Mouse (Mus musculus) small intestine, adult 2 months (tissue): ENCODE results near the gene Rabgap1. TPM values are rescaled to one million over a fixed set of nuclear protein-coding genes. Genes with fewer than 3 reads are reported as not detected.

ENCODE experiments used
- H3K27ac ChIP-seq: fragments of 200-500 bp; 2 replicates; pipeline ENCODE4 v1.5.1; 2012; ENCODE audit warnings: low read depth, low read length, control low read depth, inconsistent platforms; ENCODE audit not compliant: insufficient read depth
- H3K27me3 ChIP-seq: fragments of 200-500 bp; 2 replicates; pipeline ENCODE4 v1.6.1; 2012; ENCODE audit warnings: mild to moderate bottlenecking, moderate library complexity, low read length, inconsistent platforms; ENCODE audit not compliant: control insufficient read depth, insufficient read depth
- H3K36me3 ChIP-seq: fragments of 200-500 bp; 2 replicates; pipeline ENCODE4 v1.6.1; 2012; ENCODE audit warnings: mild to moderate bottlenecking, low read length, control low read depth, inconsistent platforms; ENCODE audit not compliant: control insufficient read depth, insufficient read depth
- H3K4me1 ChIP-seq: fragments of 200-500 bp; 2 replicates; pipeline ENCODE4 v1.6.1; 2012; ENCODE audit warnings: low read length, inconsistent platforms, mixed read lengths; ENCODE audit not compliant: control insufficient read depth, insufficient read depth, insufficient read length
- H3K4me3 ChIP-seq: fragments of 200-500 bp; 2 replicates; pipeline ENCODE4 v1.5.1; 2012; ENCODE audit warnings: low read depth, mild to moderate bottlenecking, control low read depth, inconsistent platforms, low read length, moderate library complexity
- CTCF ChIP-seq: fragments of 200-500 bp; IDR thresholded peaks from 2 replicates; pipeline ENCODE4 v1.5.1; 2012; ENCODE audit warnings: low read depth, mild to moderate bottlenecking, control low read depth, inconsistent platforms, low read length, moderate library complexity, mixed read lengths; ENCODE audit not compliant: insufficient replicate concordance, insufficient read length; ENCODE audit errors: extremely low read depth
- POLR2A ChIP-seq: fragments of 200-500 bp; IDR thresholded peaks from 2 replicates; pipeline ENCODE4 v1.6.1; 2012; ENCODE audit warnings: low read depth, mild to moderate bottlenecking, control low read depth, inconsistent platforms, low read length, moderate library complexity
- WGBS: fragments of 180-500 bp; shearing (Covaris S2); methylation state at CpG from one replicate; pipeline ENCODE4 v1.1.7; 2018; 5-methylcytosine and 5-hydroxymethylcytosine counted together
- polyA plus RNA-seq: library from polyadenylated mRNA; depleted of rRNA; stranded (reverse); fragments of >200 nt; gene quantifications from 2 replicates; pipeline ENCODE4 v1.2.3, GENCODE M21; 2012

The Rabgap1 gene
- polyA plus RNA-seq, 1 experiment: 2.4 TPM

GRCm38 (mm10) chr2:37431609-37432008, 11.5 kb upstream of the Rabgap1 start:
- WGBS: 20% methylated on average over 7 of the region's 7 CpGs
- Histone ChIP-seq H3K36me3 (peaks cover 18% of the 10 kb centered on the region), H3K27ac (peak overlapping the region; percentile 81), H3K4me3 (peak overlapping the region; percentile 30; the same call in 1 of the 2 replicates), H3K27me3 (no peaks in the 10 kb centered on the region), H3K4me1 (peaks cover 2% of the 10 kb centered on the region; the same call in 1 of the 2 replicates)
- no peak for TF ChIP-seq CTCF
- TF ChIP-seq POLR2A: no peak

DNA sequence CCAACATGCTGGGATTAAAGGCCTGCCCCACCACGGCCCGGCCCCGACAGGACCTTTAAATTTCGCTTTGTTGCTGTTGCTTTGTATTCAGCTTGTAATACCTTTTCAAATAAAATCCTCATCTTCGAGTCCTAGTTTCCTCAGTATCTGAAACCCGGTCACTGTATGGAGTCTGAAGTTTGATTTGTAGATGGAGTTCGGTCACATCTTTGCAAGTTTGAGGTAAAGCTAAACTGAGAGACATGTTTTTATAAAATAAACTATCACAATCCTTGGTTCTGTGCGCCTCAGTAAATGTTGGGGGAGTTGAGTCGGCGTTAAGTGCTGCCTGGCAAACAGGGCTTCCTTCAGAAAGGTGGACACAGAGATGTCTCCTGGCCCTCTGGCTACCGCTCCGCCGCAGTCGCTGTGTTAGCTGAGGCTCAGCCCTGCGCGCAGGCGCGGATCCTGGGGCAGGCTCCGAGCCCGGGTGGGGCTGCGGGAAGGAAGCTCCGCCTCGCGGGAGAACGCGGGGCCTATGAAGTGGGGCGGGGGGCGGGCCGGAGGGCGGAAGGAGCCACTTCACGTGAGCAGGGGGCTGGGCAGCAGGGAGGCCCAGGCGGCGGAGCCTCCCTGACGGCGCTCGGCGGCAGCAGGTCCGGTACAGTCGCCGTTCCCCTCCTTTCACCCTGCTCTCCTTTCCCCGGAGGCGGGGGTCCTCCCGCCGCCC, 8.7 kb downstream of the Rabgap1 start:
- Histone ChIP-seq H3K27ac (peak overlapping the region; percentile 38), H3K4me1 (peaks cover 2% of the 10 kb centered on the region; the same call in 1 of the 2 replicates), H3K4me3 (peak overlapping the region; percentile 96), H3K36me3 (no peaks in the 10 kb centered on the region), H3K27me3 (no peaks in the 10 kb centered on the region)
- TF ChIP-seq POLR2A (peak; percentile 83; the same call in 1 of the 2 replicates), CTCF (no peak)
- 5% methylated on average over 44 of the region's 44 CpGs for WGBS

- Histone ChIP-seq H3K27ac (no peak overlapping the region), H3K36me3 (no peaks in the 10 kb centered on the region), H3K4me3 (peak overlapping the region; percentile 96), H3K4me1 (peaks cover 2% of the 10 kb centered on the region; the same call in 1 of the 2 replicates), H3K27me3 (no peaks in the 10 kb centered on the region)
- WGBS: 0% methylated on average over 23 of the region's 24 CpGs
- TF ChIP-seq CTCF (no peak), POLR2A (no peak)
Observed at GRCm38 (mm10) chr2:37452376-37452760, 9.3 kb downstream of the Rabgap1 start.

DNA sequence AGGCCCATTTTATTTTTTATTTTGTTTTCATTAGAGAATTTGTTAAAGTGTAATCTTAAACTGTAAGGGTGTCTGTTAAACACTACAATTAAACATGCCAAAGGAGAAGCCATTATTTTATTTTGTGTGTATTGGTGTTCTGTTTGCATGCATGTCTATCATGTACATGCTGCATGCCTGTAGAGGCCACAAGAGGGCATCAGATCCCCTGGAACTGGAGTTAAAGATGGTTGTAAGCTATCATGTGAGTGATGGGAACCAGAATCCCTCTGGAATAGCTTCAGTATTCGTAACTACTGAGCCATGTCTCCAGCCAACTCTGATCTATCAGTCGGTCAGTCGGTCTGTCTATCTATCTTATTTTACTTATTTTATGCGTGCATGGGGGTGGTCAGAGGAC, 17.6 kb downstream of the Rabgap1 start:
- Histone ChIP-seq H3K27ac (no peak overlapping the region), H3K4me1 (no peaks in the 10 kb centered on the region), H3K27me3 (no peaks in the 10 kb centered on the region), H3K36me3 (no peaks in the 10 kb centered on the region), H3K4me3 (no peak overlapping the region)
- TF ChIP-seq CTCF (no peak), POLR2A (no peak)
- WGBS: 97% methylated on average over 4 of the region's 4 CpGs

DNA sequence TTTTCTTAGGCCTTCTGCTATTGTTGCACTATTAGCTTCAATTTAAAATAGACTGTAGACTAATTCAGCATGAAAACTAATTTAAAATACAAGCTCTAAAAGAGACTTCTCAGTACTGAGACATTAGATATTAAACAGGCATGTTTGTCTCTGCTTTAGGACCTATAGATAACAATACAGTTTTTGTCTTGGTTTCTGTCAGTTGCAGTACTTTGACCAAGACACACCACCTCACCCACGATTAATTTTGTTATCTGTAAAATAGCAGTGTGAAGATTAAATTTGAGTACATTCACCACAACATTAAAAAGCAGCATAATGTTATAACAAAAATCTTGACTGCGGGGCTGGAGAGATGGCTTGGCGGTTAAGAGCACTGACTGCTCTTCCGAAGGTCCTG, 23.2 kb downstream of the Rabgap1 start:
- H3K36me3 ChIP-seq: peaks cover 8% of the 10 kb centered on the region
- H3K27ac ChIP-seq: no peak overlapping the region
- H3K27me3 ChIP-seq: no peaks in the 10 kb centered on the region
- H3K4me1 ChIP-seq: no peaks in the 10 kb centered on the region
- TF ChIP-seq POLR2A (no peak), CTCF (no peak)
- 46% methylated on average over 4 of the region's 4 CpGs for WGBS
- no peak overlapping the region for H3K4me3 ChIP-seq

DNA sequence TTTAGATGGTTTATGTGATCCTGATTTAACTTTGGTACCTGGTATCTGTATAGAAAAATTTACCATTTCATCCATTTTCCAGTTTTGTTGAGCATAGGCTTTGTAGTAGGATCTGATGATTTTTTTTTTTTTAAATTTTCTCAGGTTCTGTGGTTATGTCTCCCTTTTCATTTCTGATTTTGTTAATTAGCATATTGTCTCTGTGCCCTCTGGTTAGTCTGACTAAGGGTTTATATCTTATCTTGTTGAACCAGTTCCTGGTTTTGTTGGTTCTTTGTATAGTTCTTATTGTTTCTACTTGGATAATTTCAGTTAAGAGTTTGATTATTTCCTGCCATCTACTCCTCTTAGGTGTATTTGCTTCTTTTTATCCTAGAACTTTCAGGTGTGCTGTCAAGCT, 36.5 kb downstream of the Rabgap1 start:
- no peak overlapping the region for H3K27ac ChIP-seq
- H3K4me3 ChIP-seq: no peak overlapping the region
- H3K27me3 ChIP-seq: no peaks in the 10 kb centered on the region
- H3K4me1 ChIP-seq: no peaks in the 10 kb centered on the region
- no peak for TF ChIP-seq POLR2A
- no peak for TF ChIP-seq CTCF
- H3K36me3 ChIP-seq: peaks cover 24% of the 10 kb centered on the region

- H3K36me3 ChIP-seq: peaks cover 27% of the 10 kb centered on the region
- no peaks in the 10 kb centered on the region for H3K4me1 ChIP-seq
- WGBS: 70% methylated on average over 2 of the region's 2 CpGs
- H3K27ac ChIP-seq: no peak overlapping the region
- H3K27me3 ChIP-seq: no peaks in the 10 kb centered on the region
- no peak overlapping the region for H3K4me3 ChIP-seq
- no peak for TF ChIP-seq POLR2A
- TF ChIP-seq CTCF: no peak
Observed at GRCm38 (mm10) chr2:37480039-37480438, 37.0 kb downstream of the Rabgap1 start.
